Mouse (Mus musculus): ENCODE measurements around the gene A130010J15Rik.

The A130010J15Rik gene

DNA sequence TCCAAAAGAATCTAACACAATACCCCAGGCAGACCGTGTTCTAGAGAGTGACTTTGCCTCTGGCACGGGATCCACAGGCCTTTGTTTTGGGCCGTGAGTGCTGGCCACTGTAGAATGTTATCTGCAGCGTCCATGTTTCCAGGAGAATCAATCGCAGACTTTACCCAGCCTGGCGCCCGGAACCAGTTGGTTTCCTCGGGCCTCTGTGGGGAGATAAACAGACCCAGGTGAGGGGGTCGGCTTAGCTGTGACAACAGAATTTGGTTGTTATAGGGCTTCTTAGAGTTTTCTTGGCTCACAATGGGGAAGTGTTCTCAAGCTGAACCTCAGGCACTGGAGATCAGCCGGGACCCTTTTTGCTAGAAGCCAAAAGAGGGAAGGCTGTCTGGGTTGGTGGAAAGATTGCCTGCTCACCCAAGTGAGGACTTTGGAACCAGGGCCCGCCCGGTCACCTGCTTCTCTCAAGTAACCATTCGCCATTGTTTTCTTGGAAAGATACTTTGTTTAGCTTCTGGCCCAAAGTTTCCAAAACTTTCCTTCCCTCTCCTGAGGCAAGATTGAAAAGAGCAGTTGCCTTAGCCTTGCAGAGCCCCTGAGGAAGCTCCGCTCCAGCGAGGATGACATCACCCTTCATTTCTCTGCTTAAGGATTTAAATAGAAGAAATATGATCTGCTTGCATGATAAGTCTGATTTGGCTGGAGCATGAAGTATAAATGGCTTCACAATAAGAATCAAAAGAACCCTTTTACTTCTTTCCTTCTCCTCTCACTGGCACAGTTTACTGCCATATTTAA, 11.3 kb upstream of the A130010J15Rik start:
- DNase-seq (ENCODE audit: low spot score), result no peak

DNA sequence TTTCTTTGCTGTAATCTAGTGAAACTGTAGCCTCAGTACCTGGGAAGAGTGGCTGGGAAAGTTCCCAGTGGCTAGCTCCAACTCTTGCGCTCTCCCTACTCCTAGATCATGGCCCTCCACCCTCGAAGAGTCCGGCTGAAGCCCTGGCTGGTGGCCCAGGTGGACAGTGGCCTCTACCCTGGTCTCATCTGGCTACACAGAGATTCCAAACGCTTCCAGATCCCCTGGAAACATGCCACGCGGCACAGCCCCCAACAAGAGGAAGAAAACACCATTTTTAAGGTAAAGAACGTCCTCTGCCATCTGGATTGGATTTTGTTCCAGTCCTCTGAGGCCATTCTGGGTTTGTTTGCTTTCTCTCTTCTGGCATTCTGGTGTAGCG, 10.7 kb upstream of the A130010J15Rik start:
- no peak for DNase-seq (ENCODE audit: low spot score)

DNA sequence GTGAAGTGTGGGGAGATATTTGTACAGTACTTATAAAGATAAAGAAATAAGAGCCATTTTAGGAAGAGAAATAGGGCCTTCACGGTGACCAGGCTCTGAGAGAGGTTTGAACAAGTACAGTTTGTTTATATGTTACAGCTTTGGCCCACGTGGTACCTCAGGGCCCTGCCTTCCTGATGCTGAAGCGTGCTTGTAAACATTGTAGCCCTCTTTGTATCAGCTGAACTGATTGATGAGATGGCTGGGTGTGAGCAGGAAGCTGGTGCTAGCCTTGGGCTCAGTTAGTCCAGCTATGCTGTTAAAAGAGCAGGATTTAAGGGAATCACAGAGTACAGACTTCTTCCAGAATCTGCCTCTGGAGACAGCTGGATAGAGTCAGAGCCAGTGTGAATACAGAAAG, 8.7 kb upstream of the A130010J15Rik start:
- no peak for DNase-seq (ENCODE audit: low spot score)

DNA sequence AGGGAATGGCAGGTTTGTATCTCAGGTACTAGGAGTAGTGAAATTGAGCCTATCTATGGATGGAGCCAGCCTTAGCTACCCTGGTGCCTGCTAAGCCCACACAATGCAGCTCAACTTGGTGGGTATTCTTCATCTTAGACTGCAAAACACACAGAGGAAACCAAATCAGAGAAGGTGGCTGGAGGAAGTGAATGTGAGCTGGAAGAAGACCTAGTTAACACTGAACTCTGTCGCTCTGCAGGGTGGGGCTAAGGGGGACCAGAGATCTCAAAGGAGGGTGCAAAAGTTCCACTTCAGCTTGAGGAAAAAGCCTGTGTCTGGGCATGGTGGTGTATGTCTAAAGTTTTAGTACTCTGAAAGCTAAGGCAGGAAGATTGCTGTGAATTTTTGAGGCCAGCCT, 8.2 kb upstream of the A130010J15Rik start:
- DNase-seq (ENCODE audit: low spot score), result no peak

DNA sequence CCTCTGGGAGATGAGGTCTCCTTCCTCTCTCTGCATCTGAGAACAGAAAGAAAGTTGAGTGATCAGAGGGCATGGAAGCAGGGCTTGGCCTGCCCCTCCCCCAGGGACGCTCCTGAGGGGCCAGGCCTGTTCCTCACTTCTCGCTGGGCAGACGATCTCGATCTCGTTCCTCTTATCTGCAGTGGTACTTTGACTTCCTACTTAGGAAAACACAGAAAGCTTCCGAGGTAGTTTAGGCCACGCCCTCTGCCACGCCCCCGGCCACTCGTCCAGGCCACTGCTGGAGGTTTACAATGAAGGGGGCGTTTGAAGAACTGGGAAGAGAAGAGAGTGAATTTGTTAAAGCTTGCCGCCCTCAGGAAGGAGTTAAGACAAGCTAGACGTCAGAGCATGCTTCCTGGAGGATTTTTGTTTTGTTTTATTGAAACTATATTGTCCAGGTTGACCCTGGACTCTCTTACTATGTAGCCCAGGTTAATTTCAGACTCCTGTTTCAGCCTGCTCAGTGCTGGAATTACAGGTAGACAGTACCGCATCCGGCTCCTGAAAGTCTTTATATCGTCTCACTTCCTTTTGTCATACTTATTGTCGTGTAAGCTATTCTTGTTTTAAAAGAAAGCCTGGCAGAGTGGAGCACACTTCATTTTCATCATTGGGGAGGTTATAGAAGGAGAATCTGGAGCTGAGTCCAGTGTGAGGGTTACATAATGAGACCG, 7.4 kb upstream of the A130010J15Rik start:
- peak; percentile 52 for DNase-seq (ENCODE audit: low spot score)

DNA sequence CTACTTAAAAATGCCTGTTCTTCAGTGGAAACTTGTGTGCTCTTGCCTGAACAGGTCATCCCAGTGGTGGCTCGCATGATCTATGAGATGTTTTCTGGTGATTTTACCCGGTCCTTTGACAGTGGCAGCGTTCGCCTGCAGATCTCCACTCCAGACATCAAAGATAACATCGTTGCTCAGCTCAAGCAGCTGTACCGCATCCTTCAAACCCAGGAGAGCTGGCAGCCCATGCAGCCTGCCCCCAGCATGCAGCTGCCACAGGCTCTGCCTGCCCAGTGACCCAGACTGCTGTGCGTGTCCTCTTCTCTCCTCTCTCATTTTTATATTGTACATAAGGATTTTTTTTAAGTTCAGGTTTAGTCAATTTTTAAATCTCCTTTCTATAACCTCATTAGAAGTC, 1.4 kb downstream of the A130010J15Rik start:
- no peak for DNase-seq (ENCODE audit: low spot score)

DNA sequence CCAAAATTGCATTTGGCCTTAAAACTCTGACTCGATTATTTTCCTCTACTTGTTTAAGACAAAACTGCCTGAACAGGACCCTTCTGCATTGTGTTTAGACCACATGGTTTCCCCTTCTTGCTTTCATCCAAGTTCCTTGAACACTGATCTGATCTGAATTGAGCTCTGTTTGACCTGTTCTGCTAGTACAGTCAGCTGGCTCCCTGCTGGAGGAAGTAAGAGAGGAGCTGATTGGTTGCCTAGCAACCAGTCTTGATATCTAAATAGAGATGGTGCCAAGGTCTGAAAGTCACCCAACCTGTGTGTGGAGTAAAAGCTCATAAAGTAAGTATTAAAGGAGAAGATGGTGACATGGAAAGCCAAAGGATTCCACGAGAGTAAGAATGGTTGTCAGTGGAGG, 2.0 kb downstream of the A130010J15Rik start:
- peak; percentile 31 for DNase-seq (ENCODE audit: low spot score)

DNA sequence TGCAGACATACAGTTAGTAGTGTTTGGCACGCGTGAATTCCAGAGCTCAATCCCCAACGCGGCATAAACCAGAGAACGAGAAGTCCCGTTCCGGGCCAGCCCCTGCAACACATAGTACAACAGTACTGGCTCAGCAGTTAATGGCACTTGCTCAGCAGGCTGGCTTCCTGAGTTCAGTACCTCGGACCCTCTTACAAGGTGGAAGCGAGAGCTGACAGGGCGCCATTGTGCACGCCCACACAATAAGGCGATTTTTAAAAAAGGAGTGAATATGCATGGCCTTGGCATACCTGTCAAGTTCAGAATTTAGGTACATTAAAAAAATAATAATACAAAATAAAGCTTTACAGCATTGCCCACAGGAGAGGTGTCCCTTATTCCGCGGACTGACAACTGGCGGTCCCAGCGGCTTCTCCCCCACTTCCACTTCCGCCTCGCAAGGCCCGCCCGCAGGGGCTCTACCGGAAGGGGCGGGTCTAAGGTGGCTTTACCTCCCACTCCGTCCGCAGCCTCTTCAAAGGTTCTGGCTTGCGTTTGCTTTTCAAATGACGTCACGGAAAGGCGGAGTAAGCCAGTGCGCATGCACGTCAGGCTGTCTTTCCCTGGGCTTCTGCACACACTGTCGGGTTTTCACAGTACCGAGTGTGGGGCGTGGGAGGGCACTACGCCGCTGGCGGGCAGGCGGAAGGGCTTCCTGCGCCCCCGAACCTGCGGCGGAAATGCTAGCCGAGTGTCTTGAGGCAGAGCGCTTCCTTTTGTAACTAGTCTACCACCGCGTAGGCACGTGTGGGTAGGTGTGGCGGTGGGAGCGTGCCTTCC, 5.4 kb downstream of the A130010J15Rik start:
- peak; percentile 97 for DNase-seq (ENCODE audit: low spot score)

DNA sequence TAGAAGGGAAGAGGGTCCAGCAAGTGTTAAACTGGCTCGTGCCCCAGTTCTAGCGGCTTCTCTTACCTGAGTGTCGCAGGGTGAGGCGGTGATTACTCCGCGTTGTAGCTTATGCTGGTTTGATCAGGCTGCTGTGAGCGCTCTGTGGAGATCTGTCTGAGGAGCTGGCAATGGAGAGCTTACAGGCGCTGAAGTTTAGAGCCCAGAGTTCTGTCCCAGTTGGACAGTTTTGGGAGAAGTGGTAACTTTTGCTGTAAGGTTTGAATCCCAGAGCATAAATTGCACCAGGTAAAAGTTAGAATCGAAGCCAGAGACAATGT, 5.9 kb downstream of the A130010J15Rik start:
- no peak for DNase-seq (ENCODE audit: low spot score)

DNA sequence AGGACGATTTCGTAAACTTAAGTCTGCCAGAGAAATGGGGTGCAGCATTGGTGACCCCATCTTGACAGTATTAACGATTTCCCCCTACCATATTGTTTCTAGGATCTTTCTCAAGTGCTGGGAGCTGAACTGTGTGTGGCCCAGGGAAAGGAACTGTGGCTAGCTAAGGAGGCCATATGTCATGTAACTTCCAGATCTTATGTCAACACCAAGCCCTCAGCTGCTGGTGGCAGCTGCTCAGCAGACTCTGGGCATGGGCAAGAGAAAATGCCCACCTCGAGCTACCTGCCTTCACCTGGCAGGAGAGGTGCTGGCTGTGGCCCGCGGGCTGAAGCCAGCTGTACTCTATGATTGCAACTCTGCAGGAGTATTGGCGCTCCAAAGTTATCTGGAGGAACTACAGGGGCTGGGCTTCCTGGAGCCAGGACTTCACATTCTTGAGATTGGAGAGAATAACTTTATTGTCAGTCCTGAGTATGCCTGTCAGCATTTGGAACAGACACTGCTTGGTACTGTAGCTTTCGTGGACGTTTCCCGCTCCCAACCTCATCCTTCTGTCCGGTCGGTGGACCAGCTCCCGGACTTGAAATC, 6.4 kb downstream of the A130010J15Rik start:
- DNase-seq (ENCODE audit: low spot score), result no peak

DNA sequence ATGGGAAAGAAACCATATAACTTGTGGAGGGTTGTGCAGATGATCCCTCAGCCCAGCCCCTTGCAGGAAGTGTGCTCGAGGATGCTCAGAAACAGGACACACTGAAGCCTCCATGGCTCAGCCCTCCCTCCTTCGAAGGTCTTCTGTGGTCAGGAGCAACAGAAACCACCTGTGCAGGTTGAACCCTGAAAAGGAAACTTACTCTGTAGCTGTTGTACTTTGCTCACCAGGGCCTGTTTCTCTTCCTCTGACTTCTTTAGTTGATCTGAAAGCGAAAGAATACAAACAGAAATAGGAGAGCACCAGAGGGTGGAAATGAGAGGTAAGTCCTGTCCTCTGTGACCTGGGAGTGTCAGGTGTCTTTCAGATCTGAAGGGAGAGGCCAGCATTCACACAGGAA, 13.3 kb downstream of the A130010J15Rik start:
- no peak for DNase-seq (ENCODE audit: low spot score)

DNA sequence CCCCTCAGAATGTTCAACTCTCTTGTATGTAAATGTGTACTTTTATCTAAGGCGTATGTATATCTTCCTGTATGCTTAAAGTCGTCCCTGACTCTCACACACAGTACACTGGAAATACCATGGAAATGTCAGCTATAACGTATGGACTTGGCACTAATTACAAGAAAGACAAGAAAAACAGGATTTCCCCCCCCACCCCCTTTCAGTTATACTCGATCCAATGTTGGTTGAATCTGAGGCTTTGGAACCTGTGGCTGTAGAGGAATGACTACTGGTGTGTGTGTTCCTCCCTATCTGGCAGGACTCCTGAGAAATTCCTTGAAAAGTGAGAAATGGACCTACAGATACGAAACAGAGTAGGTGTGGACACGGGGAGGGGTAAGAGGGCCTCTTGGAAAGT, 20.4 kb downstream of the A130010J15Rik start:
- no peak for DNase-seq (ENCODE audit: low spot score)

DNA sequence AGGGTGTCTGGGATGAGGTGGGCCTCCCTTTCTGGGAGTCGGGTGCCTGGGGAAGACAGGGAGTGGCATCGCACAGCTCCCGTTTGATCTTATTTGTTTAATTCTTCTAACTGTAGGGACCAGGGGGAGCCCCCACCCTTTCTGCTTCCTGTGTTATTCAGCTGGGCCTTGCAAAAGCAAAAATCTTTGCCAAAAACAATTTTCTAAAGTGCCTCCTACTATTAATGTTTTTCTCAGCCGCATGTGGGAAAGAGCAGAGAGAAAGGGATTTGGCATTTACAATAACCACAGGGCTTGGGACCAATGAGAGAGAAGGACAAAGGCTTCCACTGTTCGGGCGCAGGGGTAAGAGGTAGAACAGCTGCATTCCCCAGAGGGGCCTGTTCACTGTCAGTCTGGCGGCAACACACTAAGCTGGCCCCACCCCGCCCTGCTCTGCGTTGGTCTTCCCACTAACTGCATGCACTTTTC, 21.3 kb downstream of the A130010J15Rik start:
- no peak for DNase-seq (ENCODE audit: low spot score)

DNA sequence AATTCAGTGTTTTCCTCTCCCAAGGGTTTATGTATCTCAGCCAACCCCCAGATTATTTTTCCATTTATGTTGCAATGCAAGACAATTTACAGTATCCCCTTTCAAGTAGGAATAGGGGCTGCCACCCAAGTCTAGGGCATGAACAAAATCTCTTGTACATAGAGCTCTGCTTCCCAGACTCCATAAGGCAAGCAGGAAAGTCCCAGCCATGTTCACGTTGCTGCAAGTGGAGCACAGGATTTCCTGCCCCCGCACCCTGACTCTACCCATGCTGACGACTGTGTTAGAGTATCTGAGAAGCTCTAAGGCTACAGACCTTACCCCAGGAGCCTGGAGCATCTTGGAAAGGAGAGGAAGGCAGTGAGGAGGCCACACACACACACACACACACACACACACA, 21.9 kb downstream of the A130010J15Rik start:
- no peak for DNase-seq (ENCODE audit: low spot score)

DNA sequence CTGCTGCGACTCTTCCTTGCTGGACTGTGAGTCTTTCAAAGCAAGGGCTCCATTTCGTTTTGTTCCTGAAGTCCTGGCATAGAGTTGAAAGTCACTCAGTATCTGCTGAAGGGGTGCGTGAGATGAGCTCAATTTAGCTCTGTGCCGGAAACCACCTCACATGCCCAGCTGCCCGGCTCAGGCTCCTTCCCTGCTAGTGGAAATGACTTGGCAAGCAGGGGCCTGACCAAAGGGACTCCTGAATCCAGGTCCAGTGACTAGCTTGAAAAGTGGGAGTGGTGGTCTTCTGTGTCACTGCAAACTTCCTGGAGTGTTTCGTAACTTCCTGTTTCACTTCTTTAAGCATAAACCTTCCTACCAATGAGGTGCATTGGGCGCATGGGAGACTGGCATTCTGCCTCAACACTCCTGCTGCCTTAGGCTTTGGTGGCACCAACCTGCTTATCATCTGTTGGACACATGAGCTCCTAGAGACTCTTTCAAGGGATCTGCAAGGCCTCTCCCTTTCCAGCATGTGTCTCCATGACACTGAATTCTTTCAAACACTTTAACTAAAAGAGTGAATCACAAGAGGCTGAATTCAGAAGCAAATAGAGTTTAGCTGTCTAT, 23.9 kb downstream of the A130010J15Rik start:
- DNase-seq (ENCODE audit: low spot score), result no peak

DNA sequence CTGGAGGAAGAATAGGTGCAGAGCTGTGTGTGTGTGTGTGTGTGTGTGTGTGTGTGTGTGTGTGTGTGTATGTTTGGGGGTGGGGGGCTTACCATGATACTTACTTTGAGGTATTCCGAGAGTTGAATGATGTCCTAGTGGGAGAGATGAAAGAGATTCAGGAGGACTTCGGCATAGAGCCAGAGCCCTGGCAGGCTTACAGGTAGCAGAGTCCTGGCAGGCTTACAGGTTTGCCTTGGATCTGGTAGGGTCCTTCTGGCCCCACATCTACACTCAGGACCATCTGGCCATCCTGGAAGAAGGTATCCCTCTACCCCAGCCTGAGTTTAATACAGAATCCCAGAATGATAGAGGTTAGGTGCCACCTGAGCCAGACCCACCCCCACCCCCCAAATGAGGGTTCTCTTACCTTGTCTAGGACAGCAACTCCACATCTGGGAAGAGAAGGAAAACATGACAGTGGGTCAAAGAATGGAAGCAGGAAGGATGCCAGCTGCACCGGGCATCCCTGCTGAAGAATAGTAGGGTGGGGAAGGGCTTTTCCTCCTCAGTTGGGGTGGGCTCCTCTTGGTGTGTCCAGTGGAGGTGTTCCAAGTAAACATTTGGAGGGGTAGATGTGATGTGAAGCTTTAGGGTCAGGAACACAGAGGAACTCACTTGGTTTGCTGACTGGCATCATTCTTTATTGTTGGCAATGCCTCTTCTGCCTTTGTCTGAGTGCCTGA, 26.7 kb downstream of the A130010J15Rik start:
- DNase-seq (ENCODE audit: low spot score), result no peak

DNA sequence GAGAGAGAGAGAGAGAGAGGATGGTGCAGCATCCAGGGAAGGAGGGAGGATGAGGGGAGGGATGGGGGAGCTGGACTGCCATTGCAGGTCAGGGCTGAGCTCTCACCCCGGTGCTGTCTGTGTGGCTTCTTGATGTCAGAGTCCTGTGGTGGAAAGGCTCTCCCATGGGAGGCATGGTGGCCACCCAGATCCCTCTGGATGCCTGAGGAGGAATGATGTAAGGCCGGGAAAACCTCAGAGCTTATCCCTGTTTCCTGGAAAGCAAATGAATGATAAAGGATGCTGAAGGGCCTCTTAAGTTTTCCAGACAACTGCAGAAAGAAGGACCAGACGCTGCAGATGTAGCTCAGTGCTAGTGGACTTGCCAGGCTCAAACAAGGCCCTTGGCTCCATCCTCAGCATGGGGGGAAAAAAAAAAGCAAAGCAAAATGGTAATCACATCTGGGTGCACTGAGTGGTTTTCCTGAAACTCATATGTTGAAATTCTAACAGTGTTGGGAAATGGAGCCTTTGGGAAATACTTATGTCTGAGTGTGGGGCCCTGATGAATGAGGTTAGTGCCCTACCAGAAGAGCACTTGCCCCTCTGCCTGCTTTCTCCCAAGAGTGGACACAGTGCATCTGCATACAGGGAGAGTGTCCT, 27.4 kb downstream of the A130010J15Rik start:
- no peak for DNase-seq (ENCODE audit: low spot score)

DNA sequence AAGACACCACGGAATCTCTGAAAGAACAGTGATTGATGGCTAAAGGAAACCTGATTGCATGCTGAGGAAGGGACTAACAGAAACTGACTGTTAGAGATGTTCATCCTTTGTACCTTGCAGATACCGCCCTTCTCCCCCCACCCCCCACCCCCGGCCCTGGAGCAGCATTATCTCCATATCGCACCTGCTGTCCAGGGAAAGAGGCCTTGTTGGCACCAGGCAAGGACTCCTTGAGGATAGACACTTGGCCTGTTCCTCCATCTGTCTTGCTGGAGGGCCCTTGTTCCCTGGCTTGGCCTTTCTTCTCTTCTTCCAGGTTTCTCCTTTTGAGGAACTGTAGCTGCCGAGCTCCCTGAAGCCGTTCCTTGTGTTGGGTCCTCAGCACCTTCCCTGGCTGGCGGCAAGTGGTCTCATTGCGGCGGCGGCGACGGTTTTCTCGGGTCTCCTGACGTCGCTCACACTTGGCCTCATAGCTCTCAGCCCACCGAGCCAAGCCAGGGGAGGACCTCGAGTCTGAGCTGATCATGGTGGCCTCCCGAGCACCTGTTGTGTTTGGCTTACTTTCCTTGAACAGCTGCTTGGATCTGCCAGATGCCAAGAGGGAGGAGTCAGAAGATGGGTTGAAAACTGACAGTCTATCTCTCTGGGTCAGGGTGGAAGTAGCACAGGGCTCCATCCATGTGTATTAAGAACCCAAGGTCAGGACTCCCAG, 29.8 kb downstream of the A130010J15Rik start:
- DNase-seq (ENCODE audit: low spot score), result no peak

DNA sequence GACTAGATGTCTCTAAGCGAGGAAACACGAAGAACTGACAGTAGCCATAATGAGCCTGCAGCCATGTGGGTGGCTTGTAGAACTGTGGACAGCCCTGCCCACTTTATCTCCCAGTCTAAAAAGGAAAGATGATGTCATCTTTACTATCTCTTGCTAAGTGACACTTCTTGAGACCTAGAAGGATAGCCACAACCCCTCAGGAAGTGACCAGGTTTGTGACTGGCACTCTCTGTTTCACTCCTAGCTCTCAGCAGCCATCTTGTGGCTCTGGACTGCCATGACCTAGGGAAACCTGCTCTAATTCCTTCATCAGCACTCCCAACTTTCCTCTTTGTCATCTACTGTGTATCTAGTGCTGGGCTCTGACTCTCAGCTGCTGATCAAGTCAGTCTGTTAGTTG, 30.5 kb downstream of the A130010J15Rik start:
- DNase-seq (ENCODE audit: low spot score), result no peak
